Mouse (Mus musculus) adrenal gland, adult (tissue): ENCODE data around the gene Dhx36.

Source experiments
- DNase-seq, 2 experiments: peaks; one replicate each; pipeline ENCODE4 v3.0.0; 2022 to 2023; ENCODE audit warnings: low spot score in 1 of 2; ENCODE audit not compliant: inconsistent age in 2 of 2

Gene Dhx36

DNA sequence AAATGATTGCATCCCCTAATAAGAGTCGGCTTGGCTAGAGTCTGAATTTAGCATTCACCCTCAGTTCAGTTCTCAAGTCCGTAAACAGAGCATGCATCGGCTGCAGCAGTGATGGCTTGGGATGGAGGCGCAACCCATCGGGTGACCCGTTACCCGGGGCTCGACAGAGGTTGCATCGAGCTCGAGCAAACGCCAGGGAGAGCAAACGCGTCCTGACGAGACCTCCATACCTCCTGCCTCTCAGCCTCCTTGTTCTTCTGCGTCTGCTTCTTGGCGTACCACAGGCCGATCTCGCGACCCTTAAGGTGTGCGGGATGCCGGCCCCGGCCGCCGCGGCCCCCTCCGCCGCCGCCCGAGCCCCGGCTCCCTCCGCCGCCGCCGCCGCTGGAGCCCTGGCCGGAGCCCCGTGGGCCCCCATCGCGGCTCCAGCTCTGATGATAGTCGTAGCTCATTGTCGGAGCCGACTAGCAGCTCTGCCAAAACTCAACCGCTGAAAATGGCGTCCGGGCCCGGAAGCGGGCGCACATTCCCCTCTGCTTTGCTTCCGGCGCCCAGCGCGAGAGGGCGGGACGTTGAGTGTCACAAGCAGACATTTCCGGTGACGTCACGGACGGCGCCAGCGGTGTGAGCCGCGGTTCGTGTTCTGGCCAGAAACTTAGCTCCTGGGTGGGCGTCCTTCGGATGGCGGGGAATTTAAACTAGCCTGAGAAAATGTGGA is at the start of gene Dhx36:
TSS of gene Dhx36 (minus strand) at position 517 of the 718 bp plus-strand sequence.
- peak; percentile 96 to 98 for DNase-seq

DNA sequence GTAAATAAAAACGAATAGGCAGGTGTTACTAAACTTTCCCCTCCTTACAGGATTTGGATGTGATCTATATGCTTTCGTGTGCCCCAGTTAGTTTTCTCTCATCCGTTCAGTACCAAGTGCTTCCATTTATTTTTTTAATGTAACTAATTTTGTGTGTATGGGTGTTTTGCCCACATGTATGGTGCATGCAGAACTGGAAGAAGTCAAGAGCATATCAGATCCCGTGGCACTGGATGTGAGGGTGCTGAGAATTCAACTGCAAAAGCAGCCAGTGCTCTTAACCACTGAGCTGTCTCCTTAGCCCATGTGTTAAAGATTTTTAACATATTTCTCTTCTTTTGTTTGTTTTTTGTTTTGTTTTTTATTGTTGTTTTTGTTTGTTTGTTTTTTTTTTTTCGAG is 20.8 kb upstream of the Dhx36 start:
- DNase-seq: no peak

DNA sequence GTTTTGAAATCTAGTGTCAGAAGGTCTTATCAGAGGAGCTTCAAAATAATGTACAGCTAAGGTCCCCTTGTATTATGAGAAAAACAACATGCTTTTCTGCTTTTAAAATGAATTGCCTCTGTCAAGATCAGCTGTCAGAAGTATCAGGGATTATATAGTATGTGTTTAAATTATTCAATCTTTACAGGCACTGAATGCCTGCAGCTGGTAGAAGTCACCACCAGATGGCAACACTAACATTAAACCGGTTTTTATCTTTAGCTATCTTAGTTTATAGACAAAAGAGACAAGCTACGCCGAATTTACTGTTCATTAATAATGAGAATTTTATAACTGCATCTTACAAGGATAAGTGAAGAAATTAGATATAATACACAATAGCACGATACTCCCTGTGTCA is 20.4 kb upstream of the Dhx36 start:
- DNase-seq: peak in 1 of 2 experiments; percentile 32

DNA sequence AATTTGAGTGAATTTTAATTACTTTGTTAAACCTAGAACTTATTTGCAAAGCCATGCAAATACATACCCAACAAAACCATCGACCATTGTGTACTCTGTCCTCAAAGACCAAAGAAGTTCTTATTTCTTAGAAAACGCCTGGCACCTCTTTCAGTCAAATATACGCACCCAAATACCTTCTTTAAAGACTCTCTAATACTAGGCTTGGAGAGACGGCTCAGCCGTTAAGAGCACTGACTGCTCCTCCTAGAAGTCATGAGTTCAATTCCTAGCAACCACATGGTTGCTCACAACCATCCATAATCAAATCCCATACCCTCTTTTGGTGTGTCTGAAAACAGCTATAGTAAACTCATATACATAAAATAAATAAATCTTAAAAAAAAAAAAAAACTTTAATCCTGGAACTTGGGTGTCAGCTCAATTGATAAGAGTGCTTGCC is 423 bp upstream of the Dhx36 start:
- no peak for DNase-seq

DNA sequence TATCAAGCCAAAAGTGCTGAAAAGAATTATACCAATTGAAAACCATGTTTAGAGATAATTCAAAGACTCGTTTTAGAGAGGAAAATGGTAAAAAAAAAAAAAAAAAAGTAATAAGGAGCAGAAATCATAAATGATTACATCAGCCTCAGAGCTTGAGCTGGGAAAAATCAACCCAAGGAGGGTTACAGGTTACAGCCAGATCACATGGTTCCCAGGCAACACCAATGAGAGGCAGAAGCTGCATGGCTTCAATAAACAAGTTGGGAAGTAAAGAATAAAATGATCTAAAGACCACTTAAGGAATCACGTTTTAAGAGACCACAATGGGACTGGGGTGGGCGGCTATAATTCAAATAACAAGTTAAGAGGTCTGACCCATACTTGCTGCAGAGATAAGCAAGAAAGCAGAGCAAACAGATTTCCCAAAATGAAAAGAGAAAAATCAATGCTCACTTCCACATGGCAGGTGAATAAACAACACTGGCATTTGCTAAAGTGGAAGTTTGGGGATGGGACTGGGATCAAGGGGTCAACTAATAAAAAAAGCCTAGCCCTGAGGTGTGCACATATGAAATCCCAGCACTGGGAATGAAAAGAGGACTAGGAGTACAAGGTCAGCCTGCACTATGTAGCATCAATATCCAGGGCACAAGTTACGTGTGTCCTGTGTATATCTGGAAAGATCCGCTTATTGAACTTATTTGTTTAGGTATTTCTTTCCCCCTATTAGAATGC is 1.5 kb downstream of the Dhx36 start:
- DNase-seq: no peak

DNA sequence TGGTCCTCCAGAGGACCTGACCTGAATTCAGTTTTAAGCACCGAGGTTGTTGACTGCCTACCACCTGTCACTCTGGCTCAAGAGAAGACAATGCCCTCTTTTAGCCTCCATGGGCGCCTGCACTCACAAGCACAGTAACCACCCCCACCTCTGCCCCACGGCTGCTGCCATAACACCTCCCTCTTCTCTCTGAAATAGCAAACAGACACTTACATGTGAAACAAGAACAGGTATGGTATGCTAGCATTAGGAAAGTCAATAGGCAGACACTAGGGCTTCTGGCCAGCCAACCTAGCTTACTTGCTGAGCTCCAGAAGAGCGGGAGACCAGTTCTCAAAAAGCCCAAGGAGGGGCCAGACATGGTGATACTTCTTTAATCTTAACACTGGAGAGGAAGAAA is 7.5 kb downstream of the Dhx36 start:
- DNase-seq: no peak

DNA sequence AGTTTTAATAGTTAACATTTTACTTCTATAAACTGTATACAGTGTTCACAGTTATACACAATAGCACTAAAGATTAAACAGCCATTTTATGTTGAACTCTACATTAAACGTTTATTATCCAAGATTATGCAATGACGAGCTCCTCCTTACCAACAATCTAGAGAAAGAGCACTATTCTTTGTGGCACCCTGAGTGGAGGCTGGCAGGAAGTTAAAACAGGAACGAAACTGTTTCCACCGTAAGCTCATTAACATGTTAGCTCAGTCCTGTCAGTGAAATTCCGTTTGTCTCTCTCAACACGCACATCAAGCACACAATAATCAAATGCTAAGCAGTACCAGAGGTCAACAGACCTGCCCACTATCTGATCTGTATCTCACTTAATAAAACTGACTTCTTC is 14.2 kb downstream of the Dhx36 start:
- DNase-seq: no peak

DNA sequence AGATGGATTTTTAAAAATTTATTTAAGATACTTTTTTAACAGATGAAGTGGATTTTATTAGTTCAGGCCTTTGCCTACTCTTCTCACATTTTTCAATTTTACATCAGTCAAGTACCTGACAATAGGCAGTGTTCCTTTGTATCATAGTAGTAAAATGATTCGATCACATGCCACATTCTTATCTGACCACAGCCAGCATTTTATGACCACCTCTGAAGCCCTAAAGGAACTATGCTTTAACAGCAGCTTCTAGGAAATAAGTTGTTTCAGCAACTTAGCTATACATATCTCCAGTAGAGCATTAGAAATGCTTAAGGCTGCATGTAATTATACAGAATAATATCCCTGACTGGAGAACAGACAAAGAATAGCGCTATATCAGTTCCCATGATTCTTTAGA is 22.5 kb downstream of the Dhx36 start:
- DNase-seq: no peak

DNA sequence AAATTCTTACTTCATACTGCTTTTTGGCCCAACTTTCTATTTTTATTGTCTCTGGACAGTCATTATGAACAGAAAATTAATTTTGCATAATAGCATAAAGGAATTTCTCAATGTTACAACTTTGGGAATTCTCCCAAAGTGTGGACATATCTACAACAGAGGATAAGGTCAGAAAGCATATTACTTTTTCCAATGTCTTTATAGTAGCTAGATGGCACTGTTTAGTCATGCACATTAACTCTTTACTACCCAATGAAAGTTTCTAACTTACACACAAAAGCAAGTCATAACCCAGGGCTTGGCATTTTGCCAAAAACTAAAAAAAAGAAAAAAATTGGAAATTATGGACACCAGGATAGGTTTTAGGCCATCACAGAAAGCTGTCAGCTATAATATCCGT is 36.6 kb downstream of the Dhx36 start:
- DNase-seq: peak in 1 of 2 experiments; percentile 24

DNA sequence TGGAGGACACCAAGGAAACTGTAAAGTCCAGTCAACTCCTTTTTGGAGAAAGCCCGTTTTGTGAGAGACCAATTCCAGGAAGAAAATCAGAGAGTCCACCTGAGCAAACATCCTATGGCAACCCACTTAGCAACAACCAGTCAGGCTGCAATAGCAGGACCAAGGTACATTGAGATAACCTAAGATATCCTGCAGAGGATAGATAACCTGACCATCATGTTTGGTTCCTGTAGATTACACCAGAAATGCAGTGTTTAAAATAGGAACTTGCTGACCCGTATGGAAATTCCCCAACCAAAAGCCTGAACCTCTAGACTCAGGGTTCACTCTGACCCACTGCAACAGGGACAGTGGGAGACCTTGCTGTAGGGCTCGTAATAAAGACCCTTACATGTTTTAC is 42.5 kb downstream of the Dhx36 start:
- no peak for DNase-seq

DNA sequence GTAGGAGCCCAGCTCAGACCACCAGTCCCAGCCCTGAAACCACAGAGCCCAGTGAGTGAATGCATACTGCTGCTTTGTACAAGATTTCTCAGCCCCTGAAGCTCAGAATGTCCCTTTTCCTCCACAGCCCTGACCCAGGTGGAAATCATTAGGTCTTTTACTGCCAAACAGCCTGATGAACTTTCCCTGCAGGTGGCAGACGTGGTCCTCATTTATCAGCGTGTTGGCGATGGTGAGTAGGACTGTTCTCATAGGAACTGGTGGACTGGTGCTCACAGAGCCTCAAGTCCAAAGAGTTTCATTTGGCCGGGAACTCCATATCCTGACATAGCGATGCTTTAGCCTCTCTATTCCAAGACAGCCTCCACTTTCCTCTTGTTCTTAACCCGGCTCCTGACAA is 47.3 kb downstream of the Dhx36 start:
- no peak for DNase-seq

DNA sequence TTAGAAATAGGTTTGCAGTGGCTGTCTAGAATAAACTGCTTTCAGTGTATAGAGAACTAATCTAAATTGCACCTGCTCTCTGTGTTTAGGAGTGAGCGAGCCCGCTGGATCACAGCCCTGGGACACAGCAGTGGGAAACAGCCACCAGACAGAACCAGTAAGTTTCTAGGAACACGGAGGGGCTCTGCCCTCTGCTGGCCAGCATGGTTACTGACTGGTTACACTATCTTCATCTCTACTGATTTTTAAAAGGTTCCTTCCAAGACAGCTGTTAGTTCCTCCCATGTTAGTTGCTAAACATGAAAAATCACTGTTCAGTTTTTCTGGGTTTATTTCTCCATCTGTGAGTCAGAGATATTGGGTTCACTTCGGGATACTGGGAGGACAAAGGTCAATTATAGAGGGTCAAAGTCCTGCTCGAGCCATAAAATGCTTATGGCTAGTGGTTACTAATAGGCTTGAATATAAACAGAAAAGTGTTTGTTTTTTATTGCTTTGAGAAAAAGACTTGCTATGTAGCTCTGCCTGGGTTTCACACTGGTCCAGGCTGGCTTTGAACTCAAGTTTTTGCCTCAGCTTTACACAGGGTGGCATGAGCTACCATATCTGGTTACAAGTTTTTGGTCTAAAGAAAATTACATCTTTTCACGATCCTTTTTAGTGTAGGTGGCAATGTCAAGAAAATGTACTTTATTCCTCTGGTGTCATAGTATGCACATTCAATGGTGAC is 48.4 kb downstream of the Dhx36 start:
- DNase-seq: peak; percentile 45 to 81

DNA sequence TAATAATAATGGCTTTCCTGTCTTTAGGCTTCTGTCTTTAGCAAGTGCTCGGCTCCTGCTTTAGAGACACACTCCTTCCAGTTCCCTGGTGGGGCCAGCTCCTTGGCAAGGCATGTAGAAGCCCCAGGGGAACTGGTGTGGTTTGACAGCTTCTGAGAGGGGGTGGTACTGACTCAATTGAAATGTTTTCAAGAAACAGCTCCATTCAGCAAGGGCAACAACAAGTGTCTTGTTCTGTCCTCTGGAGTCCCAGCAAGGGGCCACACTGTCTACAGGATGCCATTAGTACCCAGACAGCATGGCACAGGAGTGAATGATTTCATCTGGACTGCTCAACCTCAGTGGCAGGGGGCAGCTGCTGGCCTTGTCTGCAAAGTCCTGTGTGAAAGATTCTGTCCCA is 51.0 kb downstream of the Dhx36 start:
- DNase-seq: no peak

DNA sequence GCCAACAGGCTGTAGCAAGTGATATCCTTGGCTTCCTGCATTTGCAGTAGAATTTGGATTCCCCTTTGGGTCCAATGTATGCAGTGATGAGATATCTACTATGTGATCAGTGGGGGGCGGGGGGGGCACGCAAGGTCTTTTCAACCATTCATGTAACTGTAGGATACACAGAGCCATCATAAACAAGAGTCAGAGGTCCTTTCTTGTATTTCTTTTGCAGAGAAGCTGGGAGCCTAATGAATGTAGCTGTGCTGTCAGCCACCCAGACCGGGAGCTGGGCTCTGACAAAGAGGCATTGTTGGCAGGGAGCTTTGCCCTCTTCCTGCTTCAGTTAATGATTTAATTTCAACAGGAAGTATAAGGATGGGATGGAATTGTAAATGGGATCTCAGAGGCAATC is 52.7 kb downstream of the Dhx36 start:
- no peak for DNase-seq

DNA sequence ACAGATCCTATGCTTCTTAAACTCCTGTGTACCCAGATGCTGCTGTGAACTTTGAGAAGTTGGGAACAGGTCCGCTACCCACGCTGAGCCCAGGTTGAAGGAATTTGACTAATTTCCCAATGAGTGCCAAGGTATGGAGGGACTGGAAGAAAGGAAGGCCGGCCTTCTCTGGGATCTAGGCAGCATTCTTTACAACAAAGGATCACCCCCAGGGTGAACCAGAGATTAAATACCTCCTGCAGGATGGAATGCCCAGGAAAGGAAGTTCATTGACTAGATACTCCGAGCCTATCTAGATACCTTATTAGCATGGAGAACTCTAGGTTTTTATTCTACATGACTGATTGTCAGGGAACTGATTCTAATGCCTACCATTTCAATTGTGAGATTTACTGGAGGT is 53.8 kb downstream of the Dhx36 start:
- no peak for DNase-seq

DNA sequence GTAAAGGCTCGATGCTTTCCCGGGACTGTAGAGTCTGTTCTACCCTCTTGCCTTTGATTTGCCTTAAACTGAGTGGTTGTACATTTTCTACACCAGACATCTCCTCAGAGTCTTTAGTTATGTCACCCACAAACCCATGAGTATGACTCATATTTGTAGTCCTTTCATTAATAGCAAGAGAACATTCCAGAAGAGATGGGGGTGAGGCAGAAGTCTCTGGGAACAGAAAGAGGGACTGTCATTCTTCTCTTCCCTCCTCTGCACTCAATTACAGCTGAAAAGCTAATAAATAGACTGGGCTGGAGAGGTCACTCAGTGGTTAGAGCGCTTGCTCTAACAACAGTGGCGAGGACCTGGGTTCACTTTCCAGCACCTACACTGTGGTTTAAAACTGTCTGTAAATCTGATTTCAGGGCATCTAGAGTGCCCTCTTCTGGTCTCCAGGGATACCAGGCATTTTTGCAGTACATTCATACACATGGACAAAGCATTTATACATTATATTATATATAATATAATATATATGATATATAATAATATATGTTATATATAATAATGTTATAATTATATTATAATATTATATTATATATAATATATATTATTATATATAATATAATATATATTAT is 56.8 kb downstream of the Dhx36 start:
- DNase-seq: no peak

DNA sequence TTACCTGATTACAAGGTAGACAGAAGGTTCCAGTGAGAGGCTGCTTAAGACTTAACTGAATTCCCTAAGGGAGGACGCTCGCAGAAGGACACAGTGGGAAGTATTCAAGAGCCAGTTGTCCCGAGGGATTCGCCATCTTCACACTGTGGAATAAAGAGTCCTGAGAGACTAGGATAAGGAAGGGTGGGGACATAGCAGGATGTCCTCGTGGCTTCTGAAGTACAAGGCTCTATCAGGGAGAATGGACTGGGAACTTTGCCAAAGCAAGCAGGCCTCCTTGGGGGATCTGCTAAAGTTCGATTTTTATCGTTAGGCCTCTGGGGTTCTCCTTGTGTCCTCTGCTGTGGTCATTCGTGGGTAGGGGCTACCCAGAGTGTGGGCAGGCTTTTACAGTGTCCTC is 59.7 kb downstream of the Dhx36 start:
- peak in 1 of 2 experiments; percentile 29 for DNase-seq

DNA sequence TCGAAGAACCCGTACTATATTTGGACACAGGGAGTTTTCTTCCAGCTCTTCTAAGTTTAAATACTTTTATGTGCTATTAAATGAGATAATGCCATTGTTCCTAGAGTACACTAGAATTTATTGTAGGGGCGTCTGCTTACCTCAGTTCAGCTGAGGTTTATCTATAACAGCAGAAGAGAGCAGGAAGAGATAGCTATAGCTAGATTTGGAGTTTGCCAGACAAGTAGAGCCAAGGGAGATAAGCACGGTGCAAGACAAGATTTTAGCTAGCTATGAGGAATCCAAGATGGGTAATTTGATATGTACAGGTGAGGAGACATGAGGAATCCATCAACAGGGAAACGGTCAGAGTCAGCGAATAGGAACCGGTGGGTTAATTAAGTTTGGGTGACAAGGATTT is 60.5 kb downstream of the Dhx36 start:
- DNase-seq: no peak

DNA sequence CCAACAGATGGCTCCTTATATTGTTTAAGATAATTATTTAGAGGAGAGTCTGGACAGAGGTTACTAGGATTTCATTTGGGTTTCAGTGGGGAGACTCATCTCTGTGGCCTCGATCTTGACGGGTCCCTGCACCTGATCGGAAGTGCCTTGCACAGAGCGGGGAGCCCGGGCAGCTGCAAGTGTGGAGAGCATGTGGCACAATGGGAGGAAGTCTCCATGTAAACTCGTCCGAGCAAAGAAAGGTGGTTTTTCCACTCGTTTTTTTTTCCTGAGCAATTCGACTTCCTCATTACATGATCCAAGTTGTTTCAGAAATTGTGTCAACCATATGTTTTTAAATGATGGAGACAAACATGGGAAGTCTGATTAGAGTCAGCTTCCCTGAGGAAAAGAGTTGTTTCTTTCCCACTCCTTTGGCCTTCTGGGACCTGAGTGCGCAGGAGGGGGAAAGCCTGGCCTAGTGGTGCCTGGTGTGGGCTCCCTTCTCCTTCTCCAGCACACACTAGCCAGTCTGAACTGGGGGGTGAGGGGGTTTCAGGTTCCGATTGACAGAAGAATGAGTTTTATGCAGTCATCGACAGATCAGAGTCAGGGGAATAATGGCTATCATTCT is 63.1 kb downstream of the Dhx36 start:
- DNase-seq: no peak

DNA sequence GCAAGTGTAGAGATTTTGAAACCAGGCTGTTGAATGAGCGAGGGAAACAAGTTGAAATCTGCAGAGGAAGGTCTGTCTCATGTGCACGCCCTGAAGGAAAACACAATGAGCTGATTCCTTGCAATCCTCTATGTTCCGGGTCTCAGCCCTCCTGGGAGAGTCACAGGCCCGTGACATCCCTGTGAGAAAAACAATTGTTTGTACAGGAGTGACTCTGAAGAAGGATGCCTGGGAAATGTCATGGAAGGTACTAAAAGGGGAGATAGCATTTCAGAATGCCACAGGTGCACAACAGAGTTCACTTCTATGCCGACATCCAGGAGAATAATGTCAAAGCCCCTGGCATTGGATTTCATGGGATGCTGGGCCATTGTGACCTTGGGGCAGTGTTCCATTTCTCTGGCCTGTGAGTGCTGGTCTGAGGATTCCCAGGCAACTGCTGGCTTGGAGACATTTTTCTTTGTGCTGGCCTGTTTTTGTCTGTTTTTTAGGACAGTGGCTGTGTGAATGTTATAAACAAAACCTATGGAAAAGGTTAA is 66.3 kb downstream of the Dhx36 start:
- no peak for DNase-seq

DNA sequence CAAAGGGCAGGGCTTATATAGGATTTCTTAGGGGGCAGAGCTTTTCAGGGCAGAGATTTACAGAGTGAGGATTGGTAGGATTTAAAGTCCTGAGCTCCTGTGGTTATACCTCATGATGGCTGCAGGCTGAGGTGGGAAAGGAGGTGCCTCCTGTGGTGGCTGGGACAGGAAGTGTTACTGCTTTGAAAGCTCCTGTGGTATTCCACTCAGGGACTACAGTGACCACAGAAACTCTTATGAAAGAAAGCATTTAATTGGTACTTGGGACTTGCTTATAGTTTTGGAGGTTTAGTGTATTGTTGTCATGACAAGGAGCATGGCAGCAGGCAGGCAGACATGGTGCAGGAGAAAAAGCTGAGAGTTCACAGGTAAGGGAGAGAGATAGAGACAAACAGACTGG is 70.9 kb downstream of the Dhx36 start:
- DNase-seq: no peak
